Mouse (Mus musculus): ENCODE measurements around the gene Fip1l1. TPM values are rescaled to one million over a fixed set of nuclear protein-coding genes. Genes with fewer than 3 reads are reported as not detected.

Fip1l1 gene
- total and polyA plus RNA-seq, 3 experiments: 40.4 to 113 (median 68.3) TPM

DNA sequence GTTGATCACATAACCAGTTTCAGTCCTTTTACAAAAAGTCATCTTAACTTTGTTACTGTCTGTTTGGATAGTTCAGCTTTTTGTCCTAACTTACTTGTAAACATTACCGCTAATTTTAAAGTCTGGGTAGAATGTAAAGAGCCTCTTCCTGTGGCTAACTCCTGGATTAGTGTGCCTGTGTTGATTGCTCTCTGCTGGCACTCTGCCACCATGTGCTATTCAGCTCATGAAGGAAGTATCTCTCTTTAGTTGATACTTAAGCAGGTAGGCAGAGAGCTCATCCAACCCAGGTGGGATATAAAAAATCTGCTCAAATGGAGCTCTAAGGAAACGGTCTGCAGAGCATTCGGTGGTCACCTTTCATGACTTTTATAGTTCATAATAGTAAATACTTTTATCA lies 65.9 kb downstream of the Fip1l1 start:
- TF ChIP-seq SMC3 (IDR thresholded peaks at IDR 0.05; ENCODE audit: low read depth, low read length) (no peak), MAX (IDR thresholded peaks at IDR 0.05; ENCODE audit: low read length) (0 out of 2 replicates have a peak, but pooled peaks have one; percentile 32), USF1 (IDR thresholded peaks at IDR 0.05; ENCODE audit: low read depth, low read length) (no peak)
- Histone ChIP-seq H3K4me1 (ENCODE audit: control insufficient read depth in 1 of 2, insufficient read depth in 2 of 2, low read length in 2 of 2) (peaks cover 0 to 4% of the 10 kb centered on the region in 2 experiments; a peak in 2 of 4 replicates), H3K9ac (ENCODE audit: control insufficient read depth, low read depth, low read length, poor library complexity, severe bottlenecking) (no peak overlapping the region), H3K79me2 (ENCODE audit: control insufficient read depth, insufficient read depth, low read length, poor library complexity) (no peaks in the 10 kb centered on the region), H3K9me3 (replicated peaks; ENCODE audit: insufficient read depth, low read length) (no peaks in the 10 kb centered on the region), H3K27ac (ENCODE audit: control insufficient read depth, low read depth, low read length) (no peak overlapping the region), H3K36me3 (ENCODE audit: control insufficient read depth in 1 of 2, insufficient read depth in 2 of 2, low read length in 2 of 2) (peaks cover 2 to 5% of the 10 kb centered on the region in 2 experiments; a peak in 3 of 4 replicates), H3K4me3 (ENCODE audit: control insufficient read depth in 1 of 2, insufficient read depth in 1 of 2, low read depth in 2 of 2, low read length in 2 of 2) (no peak overlapping the region), H3K27me3 (ENCODE audit: control insufficient read depth in 1 of 2, insufficient read depth in 2 of 2, low read length in 2 of 2) (no peaks in the 10 kb centered on the region; a peak in 1 of 4 replicates)
- peak; percentile 66 for DNase-seq (ENCODE audit: low read depth, low spot score)

DNA sequence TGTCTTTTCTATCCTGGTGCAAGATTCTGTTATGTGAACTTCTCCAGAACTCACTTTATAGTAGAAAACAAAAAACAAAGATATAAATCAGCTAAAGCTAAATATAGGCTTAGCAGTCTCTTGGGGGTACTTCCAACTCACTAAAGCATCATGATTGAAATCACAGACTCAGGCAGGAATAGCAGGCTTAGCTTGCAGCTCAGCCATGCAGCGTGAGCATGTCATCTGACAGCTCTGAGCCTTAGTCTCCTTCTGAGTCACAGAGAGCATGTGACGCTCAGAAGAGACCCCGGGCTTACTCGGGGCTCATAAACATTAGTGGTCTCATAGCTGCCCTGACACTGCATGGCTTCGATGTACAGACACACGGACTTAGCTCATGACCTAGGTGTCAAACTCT lies 66.7 kb downstream of the Fip1l1 start:
- Histone ChIP-seq H3K4me1 (ENCODE audit: control insufficient read depth in 1 of 2, insufficient read depth in 2 of 2, low read length in 2 of 2) (peaks cover 0 to 4% of the 10 kb centered on the region in 2 experiments; a peak in 2 of 4 replicates), H3K9ac (ENCODE audit: control insufficient read depth, low read depth, low read length, poor library complexity, severe bottlenecking) (no peak overlapping the region), H3K79me2 (ENCODE audit: control insufficient read depth, insufficient read depth, low read length, poor library complexity) (no peaks in the 10 kb centered on the region), H3K4me3 (ENCODE audit: control insufficient read depth in 1 of 2, insufficient read depth in 1 of 2, low read depth in 2 of 2, low read length in 2 of 2) (no peak overlapping the region), H3K27me3 (ENCODE audit: control insufficient read depth in 1 of 2, insufficient read depth in 2 of 2, low read length in 2 of 2) (no peaks in the 10 kb centered on the region; a peak in 1 of 4 replicates), H3K9me3 (replicated peaks; ENCODE audit: insufficient read depth, low read length) (no peaks in the 10 kb centered on the region), H3K36me3 (ENCODE audit: control insufficient read depth in 1 of 2, insufficient read depth in 2 of 2, low read length in 2 of 2) (peaks cover 0 to 2% of the 10 kb centered on the region in 2 experiments; a peak in 2 of 4 replicates), H3K27ac (ENCODE audit: control insufficient read depth, low read depth, low read length) (no peak overlapping the region)
- DNase-seq (ENCODE audit: low read depth, low spot score): no peak
- TF ChIP-seq ELF1 (IDR thresholded peaks at IDR 0.05; ENCODE audit: low read depth, low read length): no peak
- no peak for TF ChIP-seq MAZ (IDR thresholded peaks at IDR 0.05; ENCODE audit: low read depth, low read length)
- TF ChIP-seq MAFK (IDR thresholded peaks at IDR 0.05; ENCODE audit: borderline replicate concordance, low read depth, low read length): no peak
- no peak for TF ChIP-seq POLR2AphosphoS5 (IDR thresholded peaks at IDR 0.05; ENCODE audit: borderline replicate concordance, low read depth, low read length)
- no peak for TF ChIP-seq MAX (IDR thresholded peaks at IDR 0.05; ENCODE audit: low read length)
- TF ChIP-seq USF1 (IDR thresholded peaks at IDR 0.05; ENCODE audit: low read depth, low read length): no peak

DNA sequence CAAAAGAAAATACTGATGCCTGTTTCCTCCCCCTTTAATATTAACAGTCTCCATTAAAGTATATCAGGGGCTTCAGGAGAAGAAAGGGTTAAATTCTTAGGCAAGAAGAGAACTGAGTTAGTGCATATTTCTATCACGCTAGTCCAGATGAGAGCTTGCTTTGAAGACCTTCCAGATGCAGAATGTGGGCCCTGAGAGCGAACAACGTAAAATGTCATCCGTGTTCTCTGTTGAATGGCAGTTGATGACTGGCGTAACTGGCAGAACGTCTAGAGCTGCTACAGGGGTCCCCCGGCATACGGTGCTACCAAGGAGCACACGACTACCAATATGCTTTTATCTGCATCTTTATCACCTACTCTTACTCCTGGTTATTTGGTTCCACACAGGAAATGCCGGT lies 67.1 kb downstream of the Fip1l1 start:
- H3K4me1 ChIP-seq (ENCODE audit: control insufficient read depth in 1 of 2, insufficient read depth in 2 of 2, low read length in 2 of 2): peaks cover 0 to 4% of the 10 kb centered on the region in 2 experiments; a peak in 2 of 4 replicates
- TF ChIP-seq MXI1 (IDR thresholded peaks at IDR 0.05; ENCODE audit: low read depth, low read length) (no peak), HCFC1 (IDR thresholded peaks at IDR 0.05; ENCODE audit: low read depth, low read length) (no peak), ETS1 (IDR thresholded peaks at IDR 0.05; ENCODE audit: low read depth, low read length) (no peak), EP300 (IDR thresholded peaks at IDR 0.05; ENCODE audit: low read depth in 1 of 2, low read length in 2 of 2) (no peak), USF2 (IDR thresholded peaks at IDR 0.05; ENCODE audit: borderline replicate concordance in 1 of 2, insufficient read depth in 1 of 2, low read depth in 1 of 2, low read length in 2 of 2) (no peak), ZNF384 (IDR thresholded peaks at IDR 0.05; ENCODE audit: low read depth, low read length) (no peak), POLR2AphosphoS5 (IDR thresholded peaks at IDR 0.05; ENCODE audit: borderline replicate concordance, low read depth, low read length) (no peak), GATA1 (IDR thresholded peaks at IDR 0.05; ENCODE audit: low read depth, low read length) (no peak), ZC3H11A (IDR thresholded peaks at IDR 0.05; ENCODE audit: low read depth, low read length) (no peak), USF1 (IDR thresholded peaks at IDR 0.05; ENCODE audit: low read depth, low read length) (no peak), MAZ (IDR thresholded peaks at IDR 0.05; ENCODE audit: low read depth, low read length) (no peak)
- H3K9ac ChIP-seq (ENCODE audit: control insufficient read depth, low read depth, low read length, poor library complexity, severe bottlenecking): no peak overlapping the region
- no peak overlapping the region for H3K4me3 ChIP-seq (ENCODE audit: control insufficient read depth in 1 of 2, insufficient read depth in 1 of 2, low read depth in 2 of 2, low read length in 2 of 2)
- H3K9me3 ChIP-seq (replicated peaks; ENCODE audit: insufficient read depth, low read length): no peaks in the 10 kb centered on the region
- peaks cover 0 to 2% of the 10 kb centered on the region in 2 experiments; a peak in 2 of 4 replicates for H3K36me3 ChIP-seq (ENCODE audit: control insufficient read depth in 1 of 2, insufficient read depth in 2 of 2, low read length in 2 of 2)
- no peak for DNase-seq (ENCODE audit: low read depth, low spot score)
- no peaks in the 10 kb centered on the region; a peak in 1 of 4 replicates for H3K27me3 ChIP-seq (ENCODE audit: control insufficient read depth in 1 of 2, insufficient read depth in 2 of 2, low read length in 2 of 2)
- no peaks in the 10 kb centered on the region for H3K79me2 ChIP-seq (ENCODE audit: control insufficient read depth, insufficient read depth, low read length, poor library complexity)
- H3K27ac ChIP-seq (ENCODE audit: control insufficient read depth, low read depth, low read length): no peak overlapping the region

Data from MEL (cell line).